Comparison of ENCODE assay signal across 9 mouse cellular contexts in the genomic region with DNA sequence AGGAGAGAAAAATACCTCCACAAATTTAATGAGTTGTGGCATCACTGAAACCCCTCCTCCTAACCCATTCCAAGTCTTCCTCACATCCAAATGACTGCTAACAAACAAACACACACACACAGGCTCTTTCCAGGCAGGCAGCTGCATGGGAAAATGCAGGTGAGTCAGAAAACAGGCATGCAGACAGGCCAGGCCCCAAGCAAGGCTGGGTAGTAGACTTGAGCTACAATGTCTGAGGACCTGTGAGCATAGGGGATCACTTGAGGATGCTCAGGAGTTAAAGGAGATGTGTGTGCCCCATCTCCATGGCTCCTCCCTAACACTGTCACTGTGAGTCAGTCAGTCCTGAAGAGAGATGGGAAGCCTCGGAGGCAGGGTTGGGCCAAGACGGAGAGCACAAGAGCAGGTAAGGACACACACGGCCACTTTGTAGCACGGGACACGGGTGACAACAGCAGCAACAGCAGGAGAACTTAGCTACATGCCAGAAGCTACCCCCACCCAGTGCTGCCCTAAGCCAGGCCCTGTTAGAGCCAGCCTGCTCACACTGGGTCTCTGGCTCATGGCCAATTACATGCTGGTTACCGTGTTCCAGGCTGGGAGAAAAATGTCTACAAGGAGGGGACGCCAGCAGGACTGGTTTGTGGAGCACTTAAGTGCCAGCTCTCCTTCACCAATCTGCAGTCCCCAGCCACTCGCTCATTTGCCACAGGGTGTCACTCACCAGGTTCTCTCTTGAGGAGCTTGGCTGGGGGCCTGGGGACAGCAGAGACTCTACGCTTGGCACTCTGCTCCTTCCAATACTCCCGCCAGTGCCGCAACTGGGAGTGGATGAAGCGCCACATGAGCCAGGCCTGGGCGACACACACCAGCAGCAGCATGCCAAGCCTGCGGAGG. TPM values are rescaled to one million over a fixed set of nuclear protein-coding genes. Genes with fewer than 3 reads are reported as not detected.
DNase-seq lines count a peak whose midpoint lies in the region; ATAC-seq and TF ChIP-seq lines count a peak whose summit lies in the region.
"Had no signal": no experiment of that assay in that cellular context is flagged by ENCODE, and none has a peak within 500 bp of the region (broad histone marks: within the 10 kb centered on the region; RNA-seq: fewer than 3 reads in every experiment).

No protein-coding gene starts in this region.

- no peak overlapping the region for H3K4me3 ChIP-seq in layer of hippocampus, adult 2 months
- H3K4me3 ChIP-seq in heart, embryonic 15.5 days: no peak overlapping the region
- H3K4me3 ChIP-seq in midbrain, embryonic 13.5 days (replicated peaks): no peak overlapping the region
- H3K4me3 ChIP-seq in intestine, postnatal 0 days (ENCODE audit: low read depth, low read length): no peak overlapping the region
- H3K4me3 ChIP-seq: erythroblast, embryonic 14.5 days had no signal

- no peak overlapping the region for H3K9ac ChIP-seq in heart, embryonic 15.5 days
- no peak overlapping the region for H3K9ac ChIP-seq in midbrain, embryonic 13.5 days (replicated peaks)
- H3K9ac ChIP-seq in intestine, postnatal 0 days (ENCODE audit: low read depth, low read length): no peak overlapping the region

- peak in 1 of 2 experiments; percentile 14 for DNase-seq in layer of hippocampus, adult 2 months (ENCODE audit: low spot score in 2 of 2)
- no peak for DNase-seq in layer of hippocampus, postnatal 36 days
- peak; percentile 48 for DNase-seq in cerebellum, adult 8-10 months
- DNase-seq in left cerebral cortex, postnatal 25 days (ENCODE audit: low spot score in 2 of 2): no peak
- DNase-seq in thymus, postnatal 10 days (ENCODE audit: low spot score in 2 of 2): no peak

- peaks cover 15% of the 10 kb centered on the region for H3K36me3 ChIP-seq in heart, embryonic 15.5 days
- H3K36me3 ChIP-seq in midbrain, embryonic 13.5 days: peaks cover 4% of the 10 kb centered on the region
- H3K36me3 ChIP-seq in intestine, postnatal 0 days (ENCODE audit: control insufficient read depth, insufficient read depth): peaks cover 18% of the 10 kb centered on the region; the same call in 1 of the 2 replicates

- no peak overlapping the region for H3K27ac ChIP-seq in layer of hippocampus, adult 2 months
- no peak overlapping the region for H3K27ac ChIP-seq in heart, embryonic 15.5 days
- no peak overlapping the region for H3K27ac ChIP-seq in midbrain, embryonic 13.5 days
- H3K27ac ChIP-seq in intestine, postnatal 0 days (ENCODE audit: low read depth, low read length): no peak overlapping the region

- intact Hi-C loops in left cerebral cortex, postnatal 25 days (cut with DNase I): no loop called here

- TF ChIP-seq CTCF in layer of hippocampus, adult 2 months (conservative IDR thresholded peaks at IDR 0.05): peak; percentile 22; the same call in 1 of the 2 replicates
- TF ChIP-seq CTCF in intestine, postnatal 0 days (IDR thresholded peaks at IDR 0.05; ENCODE audit: low read depth): no peak

- WGBS in heart, embryonic 15.5 days: 70% methylated on average over 14 of the region's 14 CpGs
- WGBS in midbrain, embryonic 13.5 days: 93% methylated on average over 14 of the region's 14 CpGs
- WGBS in intestine, postnatal 0 days: 84% methylated on average over 14 of the region's 14 CpGs

- H3K27me3 ChIP-seq in heart, embryonic 15.5 days: no peaks in the 10 kb centered on the region
- no peaks in the 10 kb centered on the region for H3K27me3 ChIP-seq in midbrain, embryonic 13.5 days
- H3K27me3 ChIP-seq in intestine, postnatal 0 days (replicated peaks; ENCODE audit: control insufficient read depth, insufficient read depth, low read length): no peaks in the 10 kb centered on the region

- H3K4me2 ChIP-seq in heart, embryonic 15.5 days: no peak overlapping the region
- H3K4me2 ChIP-seq in midbrain, embryonic 13.5 days (replicated peaks): no peak overlapping the region
- no peak overlapping the region for H3K4me2 ChIP-seq in intestine, postnatal 0 days (replicated peaks; ENCODE audit: low read depth)

- no peaks in the 10 kb centered on the region for H3K9me3 ChIP-seq in heart, embryonic 15.5 days (replicated peaks)
- no peaks in the 10 kb centered on the region for H3K9me3 ChIP-seq in midbrain, embryonic 13.5 days
- no peaks in the 10 kb centered on the region for H3K9me3 ChIP-seq in intestine, postnatal 0 days (ENCODE audit: control insufficient read depth)

- peak; percentile 50; the same call in 1 of the 2 replicates for ATAC-seq in heart, embryonic 15.5 days (replicated peaks; ENCODE audit: insufficient number of reproducible peaks, insufficient read depth, low FRiP score, low read depth)
- ATAC-seq in midbrain, embryonic 13.5 days: peak; percentile 44; the same call in 1 of the 2 replicates
- no peak for ATAC-seq in intestine, postnatal 0 days

- peaks cover 15% of the 10 kb centered on the region for H3K4me1 ChIP-seq in heart, embryonic 15.5 days (replicated peaks)
- H3K4me1 ChIP-seq in midbrain, embryonic 13.5 days (replicated peaks): no peaks in the 10 kb centered on the region
- no peaks in the 10 kb centered on the region for H3K4me1 ChIP-seq in intestine, postnatal 0 days (replicated peaks; ENCODE audit: control insufficient read depth, insufficient read depth, low read length)

RNA-seq across cellular contexts. Expression of gene Efhc1, which starts 51.1 kb away (rescaled TPM):
- 1 to 10 TPM; 2.0 to 2.1 TPM for total RNA-seq in layer of hippocampus, adult 2 months (2021)
- total RNA-seq in layer of hippocampus, postnatal 36 days (2021): 1 to 10 TPM in 1 of 2 experiments, under 1 TPM in 1; 0.77 to 1.7 TPM
- polyA plus RNA-seq in heart, embryonic 15.5 days (2015; fragmentation: Nextera tagmentation; extraction: Ambion mirVana): 1.6 and 2.0 TPM in 2 replicates
- 1.5 TPM in 2 replicates for polyA plus RNA-seq in midbrain, embryonic 13.5 days (2015; fragmentation: Nextera tagmentation; extraction: Ambion mirVana)
- total RNA-seq in left cerebral cortex, postnatal 25 days (2021): 1 to 10 TPM in 1 of 2 experiments, under 1 TPM in 1; 0.80 to 1.8 TPM
- polyA plus RNA-seq in intestine, postnatal 0 days (2015; fragmentation: Nextera tagmentation; extraction: Ambion mirVana): 0.69 and 0.98 TPM in 2 replicates
- polyA plus RNA-seq: erythroblast, embryonic 14.5 days had no signal
